Mouse (Mus musculus): ENCODE results near the gene Rgl1. TPM values are rescaled to one million over a fixed set of nuclear protein-coding genes. Genes with fewer than 3 reads are reported as not detected.
"Not testable (repeated sequence)": the region's sequence is repeated elsewhere in the genome, so short reads cannot be mapped to it uniquely, and the experiment has no call there.

The Rgl1 gene
- polyA plus RNA-seq, 1 experiment from 2014 or later = 36.3 TPM

GRCm38 (mm10) chr1:152796683-152797263 lies 30.6 kb upstream of the Rgl1 start:
- peaks cover 4% of the 10 kb centered on the region; the same call in 1 of the 2 replicates for H3K4me1 ChIP-seq
- no peak for ATAC-seq (ENCODE audit: insufficient number of reproducible peaks, low FRiP score, low TSS enrichment, low read depth)
- H3K27me3 ChIP-seq = no peaks in the 10 kb centered on the region
- H3K4me3 ChIP-seq (replicated peaks) = no peak overlapping the region
- 81% methylated on average over 8 of the region's 8 CpGs for WGBS
- no peak overlapping the region for H3K9ac ChIP-seq
- H3K9me3 ChIP-seq (replicated peaks) = no peaks in the 10 kb centered on the region
- no peak overlapping the region for H3K27ac ChIP-seq (replicated peaks)
- no peaks in the 10 kb centered on the region for H3K36me3 ChIP-seq
- H3K4me2 ChIP-seq (replicated peaks) = no peak overlapping the region

- H3K4me1 ChIP-seq = peaks cover 4% of the 10 kb centered on the region; the same call in 1 of the 2 replicates
- no peak overlapping the region for H3K4me2 ChIP-seq (replicated peaks)
- H3K9ac ChIP-seq = no peak overlapping the region
- H3K4me3 ChIP-seq (replicated peaks) = no peak overlapping the region
- no peaks in the 10 kb centered on the region for H3K27me3 ChIP-seq
- ATAC-seq (ENCODE audit: insufficient number of reproducible peaks, low FRiP score, low TSS enrichment, low read depth) = no peak
- 72% methylated on average over 8 of the region's 8 CpGs for WGBS
- no peaks in the 10 kb centered on the region for H3K9me3 ChIP-seq (replicated peaks)
- no peak overlapping the region for H3K27ac ChIP-seq (replicated peaks)
- no peaks in the 10 kb centered on the region for H3K36me3 ChIP-seq
Observed at GRCm38 (mm10) chr1:152795688-152796255, 29.6 kb upstream of the Rgl1 start.

- no peak overlapping the region for H3K9ac ChIP-seq
- no peak overlapping the region for H3K4me2 ChIP-seq (replicated peaks)
- 44% methylated on average over 6 of the region's 6 CpGs for WGBS
- no peaks in the 10 kb centered on the region for H3K9me3 ChIP-seq (replicated peaks)
- no peak overlapping the region for H3K27ac ChIP-seq (replicated peaks)
- H3K36me3 ChIP-seq = no peaks in the 10 kb centered on the region
- no peak overlapping the region for H3K4me3 ChIP-seq (replicated peaks)
- ATAC-seq (ENCODE audit: insufficient number of reproducible peaks, low FRiP score, low TSS enrichment, low read depth) = no peak
- H3K4me1 ChIP-seq = no peaks in the 10 kb centered on the region; the same call in 1 of the 2 replicates
- H3K27me3 ChIP-seq = no peaks in the 10 kb centered on the region
Observed at GRCm38 (mm10) chr1:152793495-152794130, 27.5 kb upstream of the Rgl1 start.

DNA sequence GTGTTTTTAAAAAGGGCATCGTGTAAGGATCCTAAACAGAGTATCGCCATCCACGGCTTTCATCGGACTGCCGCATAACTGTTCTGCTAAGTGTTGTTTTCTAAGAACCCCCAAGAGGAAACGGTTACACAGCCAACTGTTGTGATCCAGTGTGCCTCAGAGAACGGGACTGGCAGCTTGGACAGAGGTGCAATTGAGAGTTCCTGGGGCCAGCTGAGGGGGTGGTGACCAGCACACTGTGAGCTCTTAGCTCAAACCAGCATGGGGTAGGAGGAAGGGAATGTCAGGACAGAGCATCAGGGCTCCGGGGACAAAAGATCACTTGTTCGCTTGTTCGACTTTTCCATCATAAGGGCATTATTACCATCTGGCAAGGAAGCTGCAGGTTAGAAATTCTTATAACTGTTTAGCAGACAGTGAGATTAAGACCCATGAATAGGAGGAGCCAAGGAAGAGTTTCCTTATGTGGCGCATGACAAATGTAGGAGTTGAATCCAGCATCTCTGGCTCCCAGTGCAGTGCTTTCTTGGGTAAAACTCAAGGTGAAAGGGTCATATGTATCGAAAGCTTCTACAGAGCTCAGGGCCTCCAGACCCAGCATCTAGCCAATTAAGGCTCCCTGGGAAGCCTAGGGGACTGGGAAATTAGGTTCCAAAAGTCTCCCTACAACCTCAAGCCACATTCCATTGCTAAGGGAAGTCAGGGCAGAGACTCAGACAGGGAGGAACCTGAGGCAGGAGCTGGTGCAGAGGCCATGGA lies 26.8 kb upstream of the Rgl1 start:
- ATAC-seq (ENCODE audit: insufficient number of reproducible peaks, low FRiP score, low TSS enrichment, low read depth) = no peak
- Histone ChIP-seq H3K4me1 (no peaks in the 10 kb centered on the region; the same call in 1 of the 2 replicates), H3K27me3 (no peaks in the 10 kb centered on the region), H3K9ac (no peak overlapping the region), H3K36me3 (no peaks in the 10 kb centered on the region), H3K4me2 (replicated peaks) (no peak overlapping the region), H3K27ac (replicated peaks) (no peak overlapping the region), H3K4me3 (replicated peaks) (no peak overlapping the region), H3K9me3 (replicated peaks) (no peaks in the 10 kb centered on the region)
- 27% methylated on average over 12 of the region's 12 CpGs for WGBS

GRCm38 (mm10) chr1:152791269-152791668 lies 25.1 kb upstream of the Rgl1 start:
- no peak for ATAC-seq (ENCODE audit: insufficient number of reproducible peaks, low FRiP score, low TSS enrichment, low read depth)
- Histone ChIP-seq H3K4me3 (replicated peaks) (no peak overlapping the region), H3K27ac (replicated peaks) (no peak overlapping the region), H3K4me1 (no peaks in the 10 kb centered on the region; the same call in 1 of the 2 replicates), H3K9ac (no peak overlapping the region), H3K36me3 (no peaks in the 10 kb centered on the region), H3K27me3 (no peaks in the 10 kb centered on the region), H3K4me2 (replicated peaks) (no peak overlapping the region), H3K9me3 (replicated peaks) (no peaks in the 10 kb centered on the region)
- WGBS = 33% methylated on average over 4 of the region's 4 CpGs

DNA sequence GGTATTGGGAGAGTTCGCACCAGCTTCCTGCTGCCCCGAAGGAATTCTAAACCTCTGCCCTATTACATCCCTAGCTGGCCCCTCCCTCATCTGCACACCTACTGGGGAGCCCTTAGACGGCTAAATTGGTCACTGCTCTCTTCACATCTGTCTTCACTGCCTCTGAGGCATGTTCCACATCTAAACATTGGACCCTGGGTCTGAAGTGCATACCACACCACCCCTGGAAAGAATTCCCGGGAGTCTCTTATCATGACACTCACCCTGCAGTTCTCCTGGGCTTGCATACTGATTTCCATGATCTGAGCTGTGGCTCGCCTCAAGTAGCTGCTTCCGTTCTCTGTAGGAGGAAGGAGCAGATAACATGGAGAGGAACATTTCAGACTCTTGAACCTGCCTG lies 24.7 kb upstream of the Rgl1 start:
- Histone ChIP-seq H3K4me2 (replicated peaks) (no peak overlapping the region), H3K4me3 (replicated peaks) (no peak overlapping the region), H3K4me1 (no peaks in the 10 kb centered on the region; the same call in 1 of the 2 replicates), H3K9me3 (replicated peaks) (no peaks in the 10 kb centered on the region), H3K36me3 (no peaks in the 10 kb centered on the region), H3K9ac (no peak overlapping the region), H3K27ac (replicated peaks) (no peak overlapping the region), H3K27me3 (no peaks in the 10 kb centered on the region)
- 26% methylated on average over 6 of the region's 6 CpGs for WGBS
- ATAC-seq (ENCODE audit: insufficient number of reproducible peaks, low FRiP score, low TSS enrichment, low read depth) = no peak

GRCm38 (mm10) chr1:152790254-152790653 lies 24.1 kb upstream of the Rgl1 start:
- 33% methylated on average over 12 of the region's 12 CpGs for WGBS
- ATAC-seq (ENCODE audit: insufficient number of reproducible peaks, low FRiP score, low TSS enrichment, low read depth) = no peak
- Histone ChIP-seq H3K4me3 (replicated peaks) (no peak overlapping the region), H3K9me3 (replicated peaks) (no peaks in the 10 kb centered on the region), H3K4me2 (replicated peaks) (no peak overlapping the region), H3K4me1 (no peaks in the 10 kb centered on the region; the same call in 1 of the 2 replicates), H3K36me3 (no peaks in the 10 kb centered on the region), H3K9ac (no peak overlapping the region), H3K27ac (replicated peaks) (no peak overlapping the region), H3K27me3 (no peaks in the 10 kb centered on the region)

- H3K4me2 ChIP-seq (replicated peaks) = no peak overlapping the region
- H3K4me3 ChIP-seq (replicated peaks) = no peak overlapping the region
- no peaks in the 10 kb centered on the region for H3K36me3 ChIP-seq
- no peaks in the 10 kb centered on the region for H3K27me3 ChIP-seq
- no peak for ATAC-seq (ENCODE audit: insufficient number of reproducible peaks, low FRiP score, low TSS enrichment, low read depth)
- 28% methylated on average over 4 of the region's 4 CpGs for WGBS
- H3K27ac ChIP-seq (replicated peaks) = no peak overlapping the region
- no peak overlapping the region for H3K9ac ChIP-seq
- no peaks in the 10 kb centered on the region; the same call in 1 of the 2 replicates for H3K4me1 ChIP-seq
- H3K9me3 ChIP-seq (replicated peaks) = no peaks in the 10 kb centered on the region
Observed at GRCm38 (mm10) chr1:152788121-152788660, 22.0 kb upstream of the Rgl1 start.

DNA sequence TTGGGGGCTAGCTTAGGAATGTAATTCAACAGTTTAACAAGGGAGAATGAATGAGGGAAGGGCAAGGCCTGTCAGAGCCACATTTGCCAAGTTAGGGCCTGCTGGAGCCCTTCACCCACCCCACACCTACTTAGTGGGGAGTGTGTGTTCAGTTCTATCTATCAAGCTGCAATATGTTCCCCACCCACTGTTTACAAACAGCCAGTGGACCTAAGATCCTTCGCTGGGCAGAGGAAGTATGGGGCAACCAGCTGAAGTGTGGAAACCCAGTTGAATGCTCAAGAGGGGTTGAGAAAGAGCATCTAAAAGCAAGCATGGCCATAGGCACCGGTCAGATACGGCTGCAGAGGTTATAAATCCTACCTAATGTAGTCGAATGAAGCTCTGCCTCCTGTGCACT lies 20.8 kb upstream of the Rgl1 start:
- Histone ChIP-seq H3K4me1 (no peaks in the 10 kb centered on the region), H3K27me3 (no peaks in the 10 kb centered on the region), H3K9ac (no peak overlapping the region), H3K4me2 (replicated peaks) (no peak overlapping the region), H3K9me3 (replicated peaks) (no peaks in the 10 kb centered on the region), H3K4me3 (replicated peaks) (no peak overlapping the region), H3K27ac (replicated peaks) (no peak overlapping the region), H3K36me3 (no peaks in the 10 kb centered on the region)
- 84% methylated on average over 4 of the region's 4 CpGs for WGBS
- ATAC-seq (ENCODE audit: insufficient number of reproducible peaks, low FRiP score, low TSS enrichment, low read depth) = no peak

GRCm38 (mm10) chr1:152785446-152785845 lies 19.3 kb upstream of the Rgl1 start:
- H3K4me3 ChIP-seq (replicated peaks); ATAC-seq (ENCODE audit: insufficient number of reproducible peaks, low FRiP score, low TSS enrichment, low read depth); H3K9me3 ChIP-seq (replicated peaks); H3K27ac ChIP-seq (replicated peaks); H3K9ac ChIP-seq; H3K36me3 ChIP-seq; H3K4me1 ChIP-seq; H3K4me2 ChIP-seq (replicated peaks); H3K27me3 ChIP-seq: not testable (repeated sequence)
- 75% methylated on average over 3 of the region's 3 CpGs for WGBS

- Histone ChIP-seq H3K27ac (replicated peaks) (no peak overlapping the region), H3K27me3 (no peaks in the 10 kb centered on the region), H3K9me3 (replicated peaks) (no peaks in the 10 kb centered on the region), H3K4me2 (replicated peaks) (no peak overlapping the region), H3K4me1 (no peaks in the 10 kb centered on the region), H3K36me3 (no peaks in the 10 kb centered on the region), H3K4me3 (replicated peaks) (no peak overlapping the region), H3K9ac (no peak overlapping the region)
- ATAC-seq (ENCODE audit: insufficient number of reproducible peaks, low FRiP score, low TSS enrichment, low read depth) = no peak
- WGBS = 95% methylated on average over 8 of the region's 8 CpGs
Observed at GRCm38 (mm10) chr1:152784620-152785019, 18.5 kb upstream of the Rgl1 start.

All from embryonic facial prominence, embryonic 15.5 days (tissue).